Mouse (Mus musculus) cerebellum, adult 2 months (tissue): ENCODE measurements around the gene Rnf214.

ENCODE experiments used
- CTCF ChIP-seq: fragments of 200-500 bp; IDR thresholded peaks from 2 replicates; pipeline ENCODE4 v1.5.1; 2011; ENCODE audit warnings: low read depth, mild to moderate bottlenecking, control low read depth, low read length, moderate library complexity, borderline replicate concordance; ENCODE audit not compliant: insufficient read depth
- POLR2A ChIP-seq: fragments of 200-500 bp; IDR thresholded peaks from 2 replicates; pipeline ENCODE4 v1.6.1; 2011; ENCODE audit warnings: low read length, control low read depth, borderline replicate concordance; ENCODE audit not compliant: insufficient read depth

DNA sequence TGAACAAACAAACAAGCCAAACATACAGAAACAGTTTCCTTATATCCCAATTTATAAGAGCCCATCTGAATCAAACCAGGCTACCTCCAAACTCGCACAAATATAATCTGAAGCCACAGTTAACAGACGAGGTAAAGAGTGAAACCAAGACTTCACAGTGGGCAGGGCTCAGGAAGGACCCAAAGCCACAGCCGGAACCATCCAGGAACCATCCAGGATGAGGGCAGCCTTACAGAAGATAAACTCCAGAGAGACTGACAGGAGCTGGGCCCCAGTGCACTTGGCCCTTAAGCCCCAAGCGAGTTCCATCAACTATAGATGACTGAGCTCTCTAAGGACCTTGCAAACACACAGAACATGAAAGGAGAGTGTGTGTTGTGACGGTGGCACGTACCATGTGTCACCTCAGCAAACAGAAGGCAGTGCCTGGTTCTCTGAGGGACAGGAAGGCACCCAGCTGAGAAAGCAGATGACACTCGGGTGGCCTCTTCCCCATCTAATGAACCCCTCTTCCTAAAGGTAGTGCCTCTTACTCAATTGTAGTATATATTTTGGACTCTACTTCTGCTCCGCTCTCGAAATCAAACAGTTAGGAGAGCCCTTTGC lies 88.2 kb downstream of the Rnf214 start:
- TF ChIP-seq POLR2A (no peak), CTCF (no peak)
